Mouse (Mus musculus): ENCODE results near the gene Ubald2. TPM values are rescaled to one million over a fixed set of nuclear protein-coding genes. Genes with fewer than 3 reads are reported as not detected.
"Not testable (repeated sequence)": the region's sequence is repeated elsewhere in the genome, so short reads cannot be mapped to it uniquely, and the experiment has no call there.

The Ubald2 gene
- total RNA-seq (2015) = 74.1 and 75.9 TPM in 2 replicates
- total RNA-seq (2017) = 71.7 and 76.0 TPM in 2 replicates

- peak; percentile 82 for ATAC-seq (replicated peaks; ENCODE audit: poor library complexity)
Measured at GRCm38 (mm10) chr11:116433356-116434286, at the start of gene Ubald2. Gene Ubald2, plus strand, starts transcription at chr11:116434094.

GRCm38 (mm10) chr11:116384171-116384570 lies 49.7 kb upstream of the Ubald2 start:
- no peak for ATAC-seq (replicated peaks; ENCODE audit: poor library complexity)

- no peak for ATAC-seq (replicated peaks; ENCODE audit: poor library complexity)
Measured at GRCm38 (mm10) chr11:116385999-116386398, 47.9 kb upstream of the Ubald2 start.

- ATAC-seq (replicated peaks; ENCODE audit: poor library complexity) = peak; percentile 57
Measured at GRCm38 (mm10) chr11:116387086-116388071, 46.5 kb upstream of the Ubald2 start.

- ATAC-seq (replicated peaks; ENCODE audit: poor library complexity) = peak; percentile 88
Measured at GRCm38 (mm10) chr11:116388841-116389480, 44.9 kb upstream of the Ubald2 start.

- ATAC-seq (replicated peaks; ENCODE audit: poor library complexity) = peak; percentile 57
Measured at GRCm38 (mm10) chr11:116394769-116395168, 39.1 kb upstream of the Ubald2 start.

- no peak for ATAC-seq (replicated peaks; ENCODE audit: poor library complexity)
Measured at GRCm38 (mm10) chr11:116396276-116396933, 37.5 kb upstream of the Ubald2 start.

GRCm38 (mm10) chr11:116396934-116397330 lies 37.0 kb upstream of the Ubald2 start:
- no peak for ATAC-seq (replicated peaks; ENCODE audit: poor library complexity)

- no peak for ATAC-seq (replicated peaks; ENCODE audit: poor library complexity)
Measured at GRCm38 (mm10) chr11:116397517-116398347, 36.2 kb upstream of the Ubald2 start.

- ATAC-seq (replicated peaks; ENCODE audit: poor library complexity) = no peak
Measured at GRCm38 (mm10) chr11:116398348-116398677, 35.6 kb upstream of the Ubald2 start.

GRCm38 (mm10) chr11:116400560-116400959 lies 33.3 kb upstream of the Ubald2 start:
- ATAC-seq (replicated peaks; ENCODE audit: poor library complexity) = peak; percentile 52; the same call in 1 of the 2 replicates

- no peak for ATAC-seq (replicated peaks; ENCODE audit: poor library complexity)
Measured at GRCm38 (mm10) chr11:116405601-116406000, 28.3 kb upstream of the Ubald2 start.

- peak; percentile 58 for ATAC-seq (replicated peaks; ENCODE audit: poor library complexity)
Measured at GRCm38 (mm10) chr11:116406231-116406728, 27.6 kb upstream of the Ubald2 start.

GRCm38 (mm10) chr11:116409008-116409407 lies 24.9 kb upstream of the Ubald2 start:
- ATAC-seq (replicated peaks; ENCODE audit: poor library complexity) = no peak

- ATAC-seq (replicated peaks; ENCODE audit: poor library complexity) = not testable (repeated sequence)
Measured at GRCm38 (mm10) chr11:116410415-116410814, 23.5 kb upstream of the Ubald2 start.

- no peak for ATAC-seq (replicated peaks; ENCODE audit: poor library complexity)
Measured at GRCm38 (mm10) chr11:116411582-116411981, 22.3 kb upstream of the Ubald2 start.

GRCm38 (mm10) chr11:116412028-116412827 lies 21.7 kb upstream of the Ubald2 start:
- ATAC-seq (replicated peaks; ENCODE audit: poor library complexity) = 0 out of 2 replicates have a peak, but pooled peaks have one; percentile 6

- peak; percentile 76 for ATAC-seq (replicated peaks; ENCODE audit: poor library complexity)
Measured at GRCm38 (mm10) chr11:116412904-116413630, 20.8 kb upstream of the Ubald2 start, which contains the start of gene Rnf157. Gene Rnf157, minus strand, starts transcription at chr11:116413032.
